Mouse (Mus musculus) CD8-positive naive resting alpha-beta T cell, adult 2 months (primary cell): ENCODE measurements around the gene Chac2.
"Not testable (repeated sequence)": the region's sequence is repeated elsewhere in the genome, so short reads cannot be mapped to it uniquely, and the experiment has no call there.

Experiments used
- DNase-seq, 2 experiments: peaks; one replicate each; pipeline ENCODE4 v3.0.0; 2022; ENCODE audit warnings: low read depth in 2 of 2, low spot score in 2 of 2

Gene Chac2

GRCm38 (mm10) chr11:30985877-30986624 lies at the start of gene Chac2:
Gene Chac2, minus strand, starts transcription at chr11:30986350.
- DNase-seq, result peak; percentile 59 to 65

DNA sequence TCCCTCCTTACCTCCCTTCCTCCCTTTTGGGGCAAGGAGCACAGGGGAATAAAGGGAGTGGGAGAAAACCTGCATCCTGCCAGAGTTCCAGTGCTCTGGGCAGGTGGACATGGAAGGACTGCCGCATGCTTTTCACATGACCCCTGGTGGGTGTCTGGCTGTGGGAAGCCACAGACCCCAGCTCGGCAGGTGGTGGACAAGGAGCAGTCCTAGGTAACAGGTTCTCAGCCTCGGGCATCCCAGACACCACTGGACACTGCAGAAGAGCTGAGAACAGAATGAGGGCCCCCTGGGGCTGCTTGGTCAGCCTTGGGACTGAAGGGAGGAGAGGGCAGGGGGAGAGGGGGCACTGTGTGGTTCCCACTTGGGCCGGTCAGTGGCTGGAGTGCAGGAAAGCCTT lies 48.8 kb upstream of the Chac2 start:
- no peak for DNase-seq

DNA sequence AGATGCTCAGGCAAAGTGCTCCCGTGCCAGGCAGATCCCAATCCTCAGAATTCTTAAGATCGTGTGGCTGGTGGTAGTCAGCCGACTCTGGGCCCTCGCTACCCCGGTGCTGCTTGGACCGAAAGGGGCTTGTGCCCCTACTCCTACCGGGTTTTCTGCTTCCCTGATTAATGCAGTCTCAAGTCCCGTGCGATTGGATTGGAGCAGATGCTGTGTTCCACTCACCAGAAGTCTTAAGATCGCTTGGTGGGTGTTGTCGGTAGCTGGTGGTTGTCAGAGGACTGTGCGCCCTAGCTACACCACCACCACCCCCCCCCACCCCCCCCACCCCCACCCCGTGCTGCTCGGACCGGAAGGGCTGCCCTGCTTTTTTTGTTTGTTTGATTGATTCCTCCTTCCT lies 31.3 kb upstream of the Chac2 start:
- not testable (repeated sequence) for DNase-seq

DNA sequence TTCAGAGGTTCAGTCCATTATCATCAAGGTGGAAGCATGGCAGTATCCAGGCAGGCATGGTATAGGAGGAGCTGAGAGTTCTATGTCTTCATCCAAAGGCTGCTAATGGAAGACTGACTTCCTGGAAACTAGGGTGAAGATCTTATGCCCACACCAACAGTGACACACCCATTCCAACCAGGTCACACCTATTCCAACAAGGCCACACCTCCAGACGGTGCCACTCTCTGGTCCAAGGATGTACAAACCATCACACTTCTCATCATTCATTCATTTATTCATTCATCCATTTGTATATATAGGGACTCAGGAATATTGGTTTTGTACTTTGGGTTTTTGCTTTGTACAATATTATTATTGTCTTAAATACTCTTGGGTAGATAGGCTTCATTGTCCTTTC lies 23.5 kb upstream of the Chac2 start:
- DNase-seq, result not testable (repeated sequence)

- DNase-seq, result no peak
Measured at GRCm38 (mm10) chr11:31001169-31001908, 15.2 kb upstream of the Chac2 start.

DNA sequence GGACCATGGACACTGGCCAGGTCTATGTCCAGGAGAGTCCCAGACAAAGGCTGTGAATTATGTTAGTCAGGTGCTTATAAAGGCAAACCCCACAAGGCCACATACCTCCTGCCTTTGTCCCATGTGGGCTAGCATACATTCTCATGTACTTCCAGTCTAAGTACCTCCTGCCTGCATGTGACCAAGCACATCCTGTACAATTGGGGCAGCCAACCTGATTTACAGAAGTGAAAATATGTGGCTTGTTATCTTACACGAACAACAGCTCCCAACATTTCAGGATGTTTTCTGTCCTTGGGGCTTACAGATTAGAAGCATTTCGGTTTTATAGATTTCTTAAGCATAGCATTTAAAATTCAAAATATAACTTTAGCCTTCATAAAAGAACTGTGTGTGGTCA lies 13.9 kb upstream of the Chac2 start:
- no peak for DNase-seq

GRCm38 (mm10) chr11:30998704-30999103 lies 12.6 kb upstream of the Chac2 start:
- DNase-seq, result no peak

- no peak for DNase-seq
Measured at GRCm38 (mm10) chr11:30998199-30998598, 12.0 kb upstream of the Chac2 start.

- DNase-seq, result no peak
Measured at GRCm38 (mm10) chr11:30996670-30997069, 10.5 kb upstream of the Chac2 start.

DNA sequence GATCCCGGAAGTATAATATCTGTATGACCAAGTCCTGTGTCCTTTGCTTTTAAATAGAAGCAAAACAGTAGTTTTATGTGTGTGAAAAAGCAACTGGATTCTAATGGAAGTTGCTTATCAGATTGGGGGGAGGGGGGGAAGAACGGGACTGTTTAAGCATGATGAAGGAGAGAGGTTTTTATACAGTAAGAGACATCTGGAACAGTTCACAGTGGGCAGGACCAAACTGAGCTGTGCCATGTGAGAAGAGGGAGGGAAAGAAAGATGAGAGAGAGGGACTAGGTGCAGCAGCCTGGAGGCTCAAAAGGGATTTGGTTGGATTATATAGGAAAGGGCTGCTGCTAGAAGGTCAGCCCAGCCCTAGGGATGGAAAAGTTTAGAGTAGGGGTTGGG lies 471 bp upstream of the Chac2 start:
- no peak for DNase-seq

GRCm38 (mm10) chr11:30985237-30985636 lies 913 bp downstream of the Chac2 start:
- no peak for DNase-seq

- DNase-seq, result peak; percentile 80 to 81
Measured at GRCm38 (mm10) chr11:30954279-30954725, 31.8 kb downstream of the Chac2 start, which contains the start of gene Erlec1. Gene Erlec1, minus strand, starts transcription at chr11:30954335.

GRCm38 (mm10) chr11:30953469-30954154 lies 32.5 kb downstream of the Chac2 start:
- DNase-seq, result peak; percentile 9 to 11

- DNase-seq, result no peak
Measured at GRCm38 (mm10) chr11:30952829-30953228, 33.3 kb downstream of the Chac2 start.

GRCm38 (mm10) chr11:30943522-30943921 lies 42.6 kb downstream of the Chac2 start:
- DNase-seq, result no peak

DNA sequence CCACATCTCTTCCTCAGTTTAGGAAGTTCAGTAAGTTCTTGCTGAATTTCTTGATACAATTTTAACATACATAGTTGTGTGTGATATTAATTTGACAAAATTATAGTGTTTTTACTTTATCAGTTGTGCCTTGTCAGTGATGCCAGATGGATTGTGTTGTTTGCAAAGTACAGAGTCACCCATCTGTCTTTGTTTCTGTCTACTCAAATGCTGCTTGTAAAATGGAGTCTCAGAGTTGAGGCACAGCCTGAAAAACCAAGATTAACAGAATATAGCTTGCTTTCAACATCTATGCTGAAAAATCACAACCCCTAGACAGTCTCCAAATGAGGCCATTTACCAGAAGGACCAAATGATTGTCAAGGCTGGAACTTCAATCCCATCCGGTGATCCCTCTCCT lies 57.7 kb downstream of the Chac2 start:
- DNase-seq, result no peak

DNA sequence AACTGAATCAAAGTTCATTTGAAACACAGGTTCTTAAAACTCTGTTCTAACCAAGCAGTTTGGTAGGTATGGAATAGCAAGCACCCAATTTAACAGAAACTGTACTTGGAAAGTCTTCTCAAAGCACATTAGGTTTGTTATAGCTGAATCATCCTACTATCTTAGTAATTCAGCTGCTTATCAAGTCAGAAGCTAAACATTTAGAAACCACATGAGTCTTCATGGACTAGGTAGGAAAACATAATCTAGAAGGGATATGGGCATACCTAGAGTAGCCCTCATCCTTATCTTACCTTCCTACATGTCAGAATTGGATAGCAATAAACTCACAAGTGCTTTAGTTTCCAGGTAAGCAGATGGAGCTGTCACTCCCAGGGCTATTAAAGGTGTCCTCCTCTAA lies 58.1 kb downstream of the Chac2 start:
- DNase-seq, result no peak
